Mouse (Mus musculus) thymus, postnatal 4 days (tissue): ENCODE data around the gene Ppp1r9a.

Experiments
- DNase-seq: peaks from one replicate; pipeline ENCODE4 v3.0.0; 2021

The Ppp1r9a gene

GRCm38 (mm10) chr6:5167051-5167677 is 264.4 kb downstream of the Ppp1r9a start:
- no peak for DNase-seq

GRCm38 (mm10) chr6:5168158-5168557 is 265.4 kb downstream of the Ppp1r9a start:
- no peak for DNase-seq

GRCm38 (mm10) chr6:5171418-5171817 is 268.7 kb downstream of the Ppp1r9a start:
- no peak for DNase-seq

GRCm38 (mm10) chr6:5172571-5172970 is 269.9 kb downstream of the Ppp1r9a start:
- no peak for DNase-seq

GRCm38 (mm10) chr6:5174179-5174812 is 271.6 kb downstream of the Ppp1r9a start:
- DNase-seq = no peak

GRCm38 (mm10) chr6:5177967-5178891 is 275.5 kb downstream of the Ppp1r9a start:
- DNase-seq = no peak

- no peak for DNase-seq
These were observed 276.5 kb downstream of the Ppp1r9a start for GRCm38 (mm10) chr6:5179189-5179588.

GRCm38 (mm10) chr6:5180645-5181044 is 277.9 kb downstream of the Ppp1r9a start:
- no peak for DNase-seq

- no peak for DNase-seq
These were observed 283.7 kb downstream of the Ppp1r9a start for GRCm38 (mm10) chr6:5186229-5186950.

GRCm38 (mm10) chr6:5187586-5187985 is 284.9 kb downstream of the Ppp1r9a start:
- no peak for DNase-seq

GRCm38 (mm10) chr6:5188036-5188435 is 285.3 kb downstream of the Ppp1r9a start:
- DNase-seq = no peak

- DNase-seq = no peak
These were observed 286.2 kb downstream of the Ppp1r9a start for GRCm38 (mm10) chr6:5188938-5189337.

- DNase-seq = no peak
These were observed 286.8 kb downstream of the Ppp1r9a start for GRCm38 (mm10) chr6:5189507-5189906.

GRCm38 (mm10) chr6:5190761-5191160 is 288.0 kb downstream of the Ppp1r9a start:
- no peak for DNase-seq

GRCm38 (mm10) chr6:5193693-5194092 is 291.0 kb downstream of the Ppp1r9a start, which contains the start of gene Pon1:
Gene Pon1 (minus strand): TSS chr6:5193946.
- no peak for DNase-seq

GRCm38 (mm10) chr6:5198590-5198989 is 295.9 kb downstream of the Ppp1r9a start:
- DNase-seq = no peak

- no peak for DNase-seq
These were observed 296.7 kb downstream of the Ppp1r9a start for GRCm38 (mm10) chr6:5199376-5199905.

- DNase-seq = no peak
These were observed 297.2 kb downstream of the Ppp1r9a start for GRCm38 (mm10) chr6:5199916-5200315.

- no peak for DNase-seq
These were observed 305.1 kb downstream of the Ppp1r9a start for GRCm38 (mm10) chr6:5207817-5208216.
